In the genomic region with DNA sequence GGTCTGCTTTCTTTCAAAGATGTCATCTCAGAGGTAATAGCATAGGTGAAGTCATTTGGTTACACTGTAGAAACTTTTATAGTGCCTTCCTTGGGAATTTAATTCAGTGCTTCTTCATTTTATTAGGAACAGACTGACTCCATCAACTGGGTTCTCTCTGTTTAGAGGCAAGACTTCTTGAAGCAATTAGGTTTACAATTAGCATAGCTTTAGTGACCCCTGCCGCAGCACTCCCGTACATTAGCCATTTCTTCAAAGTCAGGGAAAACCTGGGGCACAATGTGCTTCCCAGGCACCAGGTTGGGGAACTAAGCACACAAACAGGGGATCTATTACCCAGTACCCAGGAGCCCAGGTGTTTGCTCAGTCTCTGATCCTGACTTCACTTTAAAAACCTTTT, we compare ENCODE assay signal across 26 mouse cellular contexts.
"Had no signal": no experiment of that assay in that cellular context is flagged by ENCODE, and none has a peak within 500 bp of the region (broad histone marks: within the 10 kb centered on the region; RNA-seq: fewer than 3 reads in every experiment).

No protein-coding gene starts in this region.

- H3K9me3 ChIP-seq: heart, embryonic 13.5 days; heart, embryonic 15.5 days; hindbrain, embryonic 13.5 days; hindbrain, embryonic 15.5 days; kidney, embryonic 15.5 days; limb, embryonic 12.5 days; limb, embryonic 15.5 days; liver, embryonic 12.5 days had no signal

- H3K36me3 ChIP-seq: heart, embryonic 13.5 days; heart, embryonic 15.5 days; hindbrain, embryonic 13.5 days; hindbrain, embryonic 15.5 days; limb, embryonic 12.5 days; limb, embryonic 15.5 days; liver, embryonic 12.5 days had no signal

- DNase-seq: gastrocnemius, adult 2 months; gastrocnemius, postnatal 10 days; gastrocnemius, postnatal 25 days; heart, adult 18-20 months; heart, postnatal 14 days; heart, postnatal 36 days; kidney, adult 11 months; kidney, adult 2 months; kidney, adult 9 months; kidney, postnatal 14 days; kidney, postnatal 36 days; layer of hippocampus, adult 9-11 months; layer of hippocampus, postnatal 36 days had no signal

- H3K4me2 ChIP-seq: heart, embryonic 11.5 days; heart, embryonic 13.5 days; heart, embryonic 15.5 days; hindbrain, embryonic 13.5 days; hindbrain, embryonic 15.5 days; kidney, embryonic 15.5 days; limb, embryonic 12.5 days; limb, embryonic 15.5 days; liver, embryonic 12.5 days had no signal

- H3K9ac ChIP-seq: heart, embryonic 13.5 days; heart, embryonic 15.5 days; hindbrain, embryonic 13.5 days; hindbrain, embryonic 15.5 days; kidney, embryonic 15.5 days; limb, embryonic 12.5 days; limb, embryonic 15.5 days; liver, embryonic 12.5 days; liver, embryonic 14.5 days had no signal

- H3K27ac ChIP-seq: gastrocnemius, adult 2 months; heart, embryonic 13.5 days; heart, embryonic 15.5 days; hindbrain, embryonic 13.5 days; hindbrain, embryonic 15.5 days; hindbrain, postnatal 0 days; kidney, embryonic 15.5 days; kidney, postnatal 0 days; limb, embryonic 12.5 days; limb, embryonic 15.5 days; liver, embryonic 12.5 days; liver, embryonic 14.5 days had no signal

- H3K4me3 ChIP-seq: gastrocnemius, adult 2 months; heart, embryonic 13.5 days; heart, embryonic 15.5 days; hindbrain, embryonic 13.5 days; hindbrain, embryonic 15.5 days; kidney, embryonic 15.5 days; limb, embryonic 12.5 days; limb, embryonic 15.5 days; liver, embryonic 12.5 days had no signal

- H3K27me3 ChIP-seq: hindbrain, embryonic 15.5 days had no signal

- ATAC-seq: hindbrain, postnatal 0 days; intestine, embryonic 16.5 days; liver, embryonic 12.5 days had no signal

- H3K4me1 ChIP-seq: liver, embryonic 12.5 days had no signal
